ENCODE assay signal across 10 mouse cellular contexts in genomic region chr7:130260060-130260459, GRCm38 (mm10).
DNase-seq lines count a peak whose midpoint lies in the region; ATAC-seq and TF ChIP-seq lines count a peak whose summit lies in the region.
"Had no signal": no experiment of that assay in that cellular context is flagged by ENCODE, and none has a peak within 500 bp of the region (broad histone marks: within the 10 kb centered on the region; RNA-seq: fewer than 3 reads in every experiment).

No protein-coding gene starts in this region.

- TF ChIP-seq CTCF in kidney, adult 2 months (conservative IDR thresholded peaks at IDR 0.05; ENCODE audit: insufficient read depth, insufficient read length, low read depth, low read length), result no peak

- peaks cover 86% of the 10 kb centered on the region for H3K4me1 ChIP-seq in kidney, embryonic 16.5 days (ENCODE audit: insufficient read depth, low read length)
- H3K4me1 ChIP-seq in kidney, adult 2 months (ENCODE audit: control insufficient read depth, insufficient read depth, low read length), result no peaks in the 10 kb centered on the region
- peaks cover 69% of the 10 kb centered on the region for H3K4me1 ChIP-seq in embryonic facial prominence, embryonic 12.5 days
- peaks cover 68% of the 10 kb centered on the region for H3K4me1 ChIP-seq in hindbrain, embryonic 15.5 days (replicated peaks)
- peaks cover 58% of the 10 kb centered on the region for H3K4me1 ChIP-seq in midbrain, embryonic 16.5 days (ENCODE audit: control insufficient read depth, insufficient read depth, low read length)
- peaks cover 11% of the 10 kb centered on the region for H3K4me1 ChIP-seq in liver, embryonic 11.5 days (replicated peaks; ENCODE audit: control insufficient read depth, insufficient read depth, low read length)

- H3K27ac ChIP-seq in kidney, embryonic 16.5 days (ENCODE audit: low read length), result peak overlapping the region; percentile 31
- H3K27ac ChIP-seq in kidney, adult 2 months (ENCODE audit: insufficient read depth, low read depth, low read length), result no peak overlapping the region
- H3K27ac ChIP-seq in embryonic facial prominence, embryonic 12.5 days, result peak overlapping the region; percentile 33; the same call in 1 of the 2 replicates
- H3K27ac ChIP-seq in hindbrain, embryonic 15.5 days (replicated peaks), result no peak overlapping the region
- H3K27ac ChIP-seq in midbrain, embryonic 16.5 days (ENCODE audit: low read length), result no peak overlapping the region
- no peak overlapping the region for H3K27ac ChIP-seq in liver, embryonic 11.5 days (ENCODE audit: low read depth, low read length)

- H3K9me3 ChIP-seq in kidney, embryonic 16.5 days (ENCODE audit: low read length), result no peaks in the 10 kb centered on the region
- H3K9me3 ChIP-seq in embryonic facial prominence, embryonic 12.5 days, result no peaks in the 10 kb centered on the region
- no peaks in the 10 kb centered on the region for H3K9me3 ChIP-seq in hindbrain, embryonic 15.5 days
- no peaks in the 10 kb centered on the region for H3K9me3 ChIP-seq in midbrain, embryonic 16.5 days (replicated peaks; ENCODE audit: control insufficient read depth, low read length, poor library complexity, severe bottlenecking)
- H3K9me3 ChIP-seq in liver, embryonic 11.5 days (ENCODE audit: control insufficient read depth, low read length), result no peaks in the 10 kb centered on the region

- peak overlapping the region; percentile 92 for H3K4me3 ChIP-seq in kidney, embryonic 16.5 days (ENCODE audit: low read length)
- no peak overlapping the region for H3K4me3 ChIP-seq in kidney, adult 2 months (ENCODE audit: insufficient read depth, low read depth, low read length)
- H3K4me3 ChIP-seq in embryonic facial prominence, embryonic 12.5 days, result peak overlapping the region; percentile 93
- H3K4me3 ChIP-seq in hindbrain, embryonic 15.5 days, result peak overlapping the region; percentile 59; the same call in 1 of the 2 replicates
- H3K4me3 ChIP-seq in midbrain, embryonic 16.5 days (ENCODE audit: low read depth, low read length), result peak overlapping the region; percentile 64; the same call in 1 of the 2 replicates
- H3K4me3 ChIP-seq in liver, embryonic 11.5 days (ENCODE audit: low read depth, low read length), result no peak overlapping the region

- no peak for TF ChIP-seq POLR2A in kidney, adult 2 months (IDR thresholded peaks at IDR 0.05; ENCODE audit: low read depth, low read length)

- no peak for DNase-seq in kidney, adult 2 months
- DNase-seq in cerebellum, postnatal 4 days (ENCODE audit: low spot score in 2 of 2), result no peak
- no peak for DNase-seq in liver, embryonic 11.5 days (ENCODE audit: low spot score)
- DNase-seq in layer of hippocampus, postnatal 36 days, result no peak
- DNase-seq: gastrocnemius, postnatal 14 days; kidney, postnatal 36 days had no signal

- no peaks in the 10 kb centered on the region for H3K27me3 ChIP-seq in kidney, embryonic 16.5 days (ENCODE audit: insufficient read depth, low read length)
- H3K27me3 ChIP-seq in kidney, adult 2 months (replicated peaks; ENCODE audit: control insufficient read depth, insufficient read depth, low read length), result no peaks in the 10 kb centered on the region
- H3K27me3 ChIP-seq in embryonic facial prominence, embryonic 12.5 days, result 0 out of 2 replicates have a peak, but pooled peaks cover 3% of the 10 kb centered on the region
- H3K27me3 ChIP-seq in hindbrain, embryonic 15.5 days, result no peaks in the 10 kb centered on the region
- H3K27me3 ChIP-seq in midbrain, embryonic 16.5 days (ENCODE audit: control insufficient read depth, insufficient read depth, low read depth, low read length), result no peaks in the 10 kb centered on the region; the same call in 1 of the 2 replicates
- H3K27me3 ChIP-seq in liver, embryonic 11.5 days (replicated peaks; ENCODE audit: control insufficient read depth, insufficient read depth, low read length), result peaks cover 35% of the 10 kb centered on the region

- WGBS in kidney, embryonic 16.5 days, result 19% methylated on average over 5 of the region's 5 CpGs
- 24% methylated on average over 5 of the region's 5 CpGs for WGBS in kidney, adult 2 months
- 10% methylated on average over 5 of the region's 5 CpGs for WGBS in embryonic facial prominence, embryonic 12.5 days
- WGBS in hindbrain, embryonic 15.5 days, result 14% methylated on average over 5 of the region's 5 CpGs
- WGBS in midbrain, embryonic 16.5 days, result 19% methylated on average over 5 of the region's 5 CpGs
- WGBS in liver, embryonic 11.5 days, result 41% methylated on average over 5 of the region's 5 CpGs

- peaks cover 5% of the 10 kb centered on the region; the same call in 1 of the 2 replicates for H3K36me3 ChIP-seq in kidney, embryonic 16.5 days (ENCODE audit: insufficient read depth, low read length)
- H3K36me3 ChIP-seq in kidney, adult 2 months (ENCODE audit: control insufficient read depth, insufficient read depth, low read length), result no peaks in the 10 kb centered on the region
- 0 out of 2 replicates have a peak, but pooled peaks cover 13% of the 10 kb centered on the region for H3K36me3 ChIP-seq in embryonic facial prominence, embryonic 12.5 days
- no peaks in the 10 kb centered on the region for H3K36me3 ChIP-seq in hindbrain, embryonic 15.5 days
- H3K36me3 ChIP-seq in midbrain, embryonic 16.5 days (ENCODE audit: control insufficient read depth, insufficient read depth, low read length), result no peaks in the 10 kb centered on the region
- H3K36me3 ChIP-seq in liver, embryonic 11.5 days (ENCODE audit: control insufficient read depth, insufficient read depth, low read length), result no peaks in the 10 kb centered on the region

- H3K9ac ChIP-seq in kidney, embryonic 16.5 days (replicated peaks; ENCODE audit: low read length), result peak overlapping the region; percentile 75
- no peak overlapping the region for H3K9ac ChIP-seq in embryonic facial prominence, embryonic 12.5 days
- H3K9ac ChIP-seq in hindbrain, embryonic 15.5 days, result no peak overlapping the region
- no peak overlapping the region for H3K9ac ChIP-seq in midbrain, embryonic 16.5 days (ENCODE audit: low read depth, low read length)
- H3K9ac ChIP-seq in liver, embryonic 11.5 days (ENCODE audit: low read depth, low read length), result no peak overlapping the region

- ATAC-seq in kidney, embryonic 16.5 days (ENCODE audit: low FRiP score, low TSS enrichment), result no peak
- ATAC-seq in embryonic facial prominence, embryonic 12.5 days (ENCODE audit: insufficient number of reproducible peaks, insufficient read depth, low FRiP score, low TSS enrichment), result no peak
- no peak for ATAC-seq in hindbrain, embryonic 15.5 days (ENCODE audit: low FRiP score, low read depth)
- ATAC-seq in midbrain, embryonic 16.5 days, result no peak
- ATAC-seq in liver, embryonic 11.5 days (replicated peaks; ENCODE audit: low FRiP score), result no peak

- H3K4me2 ChIP-seq in kidney, embryonic 16.5 days (replicated peaks; ENCODE audit: low read depth, low read length), result peak overlapping the region; percentile 83
- H3K4me2 ChIP-seq in embryonic facial prominence, embryonic 12.5 days (replicated peaks), result peak overlapping the region; percentile 77
- peak overlapping the region; percentile 94 for H3K4me2 ChIP-seq in hindbrain, embryonic 15.5 days
- H3K4me2 ChIP-seq in midbrain, embryonic 16.5 days (ENCODE audit: low read length), result peak overlapping the region; percentile 97
- H3K4me2 ChIP-seq in liver, embryonic 11.5 days, result no peak overlapping the region

Comparison
In these comparisons a context has a peak if more than half of its experiments do, and no peak if none do; other contexts are left out.
1. H3K27ac ChIP-seq: peak in kidney, embryonic 16.5 days (single experiment) and embryonic facial prominence, embryonic 12.5 days (single experiment); none in kidney, adult 2 months (single experiment), hindbrain, embryonic 15.5 days (single experiment), midbrain, embryonic 16.5 days (single experiment) and liver, embryonic 11.5 days (single experiment).
2. H3K4me3 ChIP-seq: peak in kidney, embryonic 16.5 days (single experiment), embryonic facial prominence, embryonic 12.5 days (single experiment), hindbrain, embryonic 15.5 days (single experiment) and midbrain, embryonic 16.5 days (single experiment); none in kidney, adult 2 months (single experiment) and liver, embryonic 11.5 days (single experiment).